Mouse (Mus musculus): ENCODE data around the gene Gm19684.
"Not testable (repeated sequence)": the region's sequence is repeated elsewhere in the genome, so short reads cannot be mapped to it uniquely, and the experiment has no call there.

Gm19684 gene

GRCm38 (mm10) chr17:36131516-36132265 is 10.2 kb downstream of the Gm19684 start:
- DNase-seq (ENCODE audit: low spot score in 2 of 2), result no peak

GRCm38 (mm10) chr17:36135421-36136231 is 14.1 kb downstream of the Gm19684 start:
- DNase-seq (ENCODE audit: low spot score in 2 of 2), result not testable (repeated sequence)

- not testable (repeated sequence) for DNase-seq (ENCODE audit: low spot score in 2 of 2)
Observed at GRCm38 (mm10) chr17:36136299-36136848, 14.9 kb downstream of the Gm19684 start.

GRCm38 (mm10) chr17:36145111-36145860 is 23.8 kb downstream of the Gm19684 start:
- DNase-seq (ENCODE audit: low spot score in 2 of 2), result no peak

- DNase-seq (ENCODE audit: low spot score in 2 of 2), result not testable (repeated sequence)
Observed at GRCm38 (mm10) chr17:36145861-36146156, 24.3 kb downstream of the Gm19684 start.

- DNase-seq (ENCODE audit: low spot score in 2 of 2), result not testable (repeated sequence)
Observed at GRCm38 (mm10) chr17:36146937-36147336, 25.5 kb downstream of the Gm19684 start.

- not testable (repeated sequence) for DNase-seq (ENCODE audit: low spot score in 2 of 2)
Observed at GRCm38 (mm10) chr17:36148468-36148867, 27.0 kb downstream of the Gm19684 start.

GRCm38 (mm10) chr17:36151200-36151599 is 29.7 kb downstream of the Gm19684 start:
- DNase-seq (ENCODE audit: low spot score in 2 of 2), result not testable (repeated sequence)

GRCm38 (mm10) chr17:36154271-36155149 is 33.0 kb downstream of the Gm19684 start:
- no peak for DNase-seq (ENCODE audit: low spot score in 2 of 2)

- DNase-seq (ENCODE audit: low spot score in 2 of 2), result not testable (repeated sequence)
Observed at GRCm38 (mm10) chr17:36157782-36158181, 36.3 kb downstream of the Gm19684 start.

GRCm38 (mm10) chr17:36158264-36158663 is 36.8 kb downstream of the Gm19684 start:
- not testable (repeated sequence) for DNase-seq (ENCODE audit: low spot score in 2 of 2)

- DNase-seq (ENCODE audit: low spot score in 2 of 2), result no peak
Observed at GRCm38 (mm10) chr17:36161129-36162051, 39.9 kb downstream of the Gm19684 start.

GRCm38 (mm10) chr17:36166901-36167300 is 45.4 kb downstream of the Gm19684 start:
- DNase-seq (ENCODE audit: low spot score in 2 of 2), result not testable (repeated sequence)

GRCm38 (mm10) chr17:36167306-36168038 is 46.0 kb downstream of the Gm19684 start:
- DNase-seq (ENCODE audit: low spot score in 2 of 2), result no peak

- DNase-seq (ENCODE audit: low spot score in 2 of 2), result no peak
Observed at GRCm38 (mm10) chr17:36168039-36168652, 46.7 kb downstream of the Gm19684 start, which contains the start of gene Gm8909. Gene Gm8909, minus strand, starts transcription at chr17:36168537.

GRCm38 (mm10) chr17:36169094-36169493 is 47.6 kb downstream of the Gm19684 start:
- not testable (repeated sequence) for DNase-seq (ENCODE audit: low spot score in 2 of 2)

- DNase-seq (ENCODE audit: low spot score in 2 of 2), result no peak
Observed at GRCm38 (mm10) chr17:36169753-36170152, 48.3 kb downstream of the Gm19684 start.

- no peak for DNase-seq (ENCODE audit: low spot score in 2 of 2)
Observed at GRCm38 (mm10) chr17:36170287-36170814, 48.9 kb downstream of the Gm19684 start.

Data from frontal cortex, postnatal 25 days (tissue).